Mouse (Mus musculus): ENCODE data around the gene Lcn2. TPM values are rescaled to one million over a fixed set of nuclear protein-coding genes. Genes with fewer than 3 reads are reported as not detected.

The Lcn2 gene
- polyA plus RNA-seq, 1 experiment from 2014 or later, result 0.19 TPM

DNA sequence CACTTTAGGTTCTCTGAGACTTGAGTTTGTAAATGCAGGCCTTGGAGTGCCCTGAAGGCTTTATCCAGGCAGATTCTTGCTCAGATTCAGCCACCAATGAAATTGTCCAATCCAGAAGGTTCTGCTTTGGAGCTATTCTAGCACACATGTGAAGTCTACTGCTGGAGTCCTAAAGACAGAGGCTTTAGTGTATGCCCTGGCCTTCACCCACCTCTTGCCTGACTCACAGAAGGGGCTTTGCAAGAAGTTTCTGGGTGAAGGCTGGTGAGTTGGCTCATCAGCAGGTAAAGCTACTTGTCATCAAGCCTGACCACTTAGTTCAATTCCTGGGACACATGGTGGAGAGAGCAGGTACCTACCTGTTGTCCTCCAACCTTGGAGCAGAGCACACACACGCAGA lies 38.1 kb upstream of the Lcn2 start:
- WGBS, result 96% methylated on average over 1 of the region's 1 CpGs
- H3K36me3 ChIP-seq (ENCODE audit: control insufficient read depth, insufficient read depth, low read length), result no peaks in the 10 kb centered on the region
- H3K27ac ChIP-seq (ENCODE audit: low read depth, low read length), result no peak overlapping the region
- no peak overlapping the region for H3K4me3 ChIP-seq (ENCODE audit: low read depth, low read length)
- no peak for ATAC-seq (ENCODE audit: low FRiP score)
- no peaks in the 10 kb centered on the region for H3K27me3 ChIP-seq (ENCODE audit: control insufficient read depth, insufficient read depth, low read length)
- H3K4me1 ChIP-seq (replicated peaks; ENCODE audit: control insufficient read depth, insufficient read depth, low read length), result peaks cover 10% of the 10 kb centered on the region
- no peaks in the 10 kb centered on the region for H3K9me3 ChIP-seq (ENCODE audit: control insufficient read depth, low read length)
- no peak overlapping the region for H3K4me2 ChIP-seq (replicated peaks; ENCODE audit: low read depth, low read length)
- H3K9ac ChIP-seq (ENCODE audit: low read depth, low read length), result no peak overlapping the region
- no peak for DNase-seq (ENCODE audit: low spot score)

DNA sequence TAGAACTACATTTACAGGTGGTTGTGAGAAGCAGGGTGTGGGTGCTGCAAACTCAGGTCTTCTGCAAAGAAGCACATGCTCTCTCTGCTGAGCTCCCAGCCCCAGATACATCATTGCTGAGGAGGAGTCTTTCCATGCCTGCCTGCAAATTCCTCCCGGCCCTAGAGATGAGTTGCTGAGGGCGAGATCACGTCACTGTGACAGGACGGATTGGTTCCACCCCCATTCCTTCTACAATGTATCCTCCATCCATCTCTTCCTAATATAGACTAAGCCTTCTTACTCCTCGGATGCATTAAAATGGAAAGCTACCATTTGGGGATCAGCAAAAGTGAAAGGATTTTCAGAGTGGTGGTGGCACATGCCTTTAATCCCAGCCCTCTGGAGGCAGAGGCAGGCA lies 37.5 kb upstream of the Lcn2 start:
- no peak for DNase-seq (ENCODE audit: low spot score)
- no peaks in the 10 kb centered on the region for H3K9me3 ChIP-seq (ENCODE audit: control insufficient read depth, low read length)
- no peak overlapping the region for H3K27ac ChIP-seq (ENCODE audit: low read depth, low read length)
- no peak for ATAC-seq (ENCODE audit: low FRiP score)
- H3K4me1 ChIP-seq (replicated peaks; ENCODE audit: control insufficient read depth, insufficient read depth, low read length), result peaks cover 10% of the 10 kb centered on the region
- H3K27me3 ChIP-seq (ENCODE audit: control insufficient read depth, insufficient read depth, low read length), result no peaks in the 10 kb centered on the region
- no peak overlapping the region for H3K4me2 ChIP-seq (replicated peaks; ENCODE audit: low read depth, low read length)
- no peaks in the 10 kb centered on the region for H3K36me3 ChIP-seq (ENCODE audit: control insufficient read depth, insufficient read depth, low read length)
- WGBS, result 87% methylated on average over 5 of the region's 5 CpGs
- H3K9ac ChIP-seq (ENCODE audit: low read depth, low read length), result no peak overlapping the region
- no peak overlapping the region for H3K4me3 ChIP-seq (ENCODE audit: low read depth, low read length)

DNA sequence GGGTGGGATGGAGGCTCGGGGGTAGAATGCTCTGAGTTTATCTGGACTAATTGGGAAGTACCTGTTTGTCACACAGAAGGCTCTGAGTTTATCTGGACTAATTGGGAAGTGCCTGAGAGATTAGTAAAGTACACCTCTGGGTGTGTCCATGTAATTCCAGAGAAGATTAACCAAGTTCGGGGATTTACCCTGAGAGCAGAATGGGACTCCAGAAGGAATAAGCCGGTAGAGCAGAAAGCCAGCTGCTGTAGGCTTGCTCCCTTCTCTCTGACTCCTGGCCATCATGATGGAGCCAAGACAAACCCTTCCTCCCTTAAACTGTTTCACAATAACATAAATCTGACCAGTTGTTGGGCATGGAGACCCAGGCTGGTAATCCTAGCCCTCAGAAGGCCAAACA lies 36.7 kb upstream of the Lcn2 start:
- Histone ChIP-seq H3K9ac (ENCODE audit: low read depth, low read length) (no peak overlapping the region), H3K27ac (ENCODE audit: low read depth, low read length) (peak overlapping the region; percentile 67), H3K4me2 (replicated peaks; ENCODE audit: low read depth, low read length) (no peak overlapping the region), H3K9me3 (ENCODE audit: control insufficient read depth, low read length) (no peaks in the 10 kb centered on the region), H3K4me1 (replicated peaks; ENCODE audit: control insufficient read depth, insufficient read depth, low read length) (peaks cover 7% of the 10 kb centered on the region), H3K27me3 (ENCODE audit: control insufficient read depth, insufficient read depth, low read length) (no peaks in the 10 kb centered on the region), H3K4me3 (ENCODE audit: low read depth, low read length) (no peak overlapping the region), H3K36me3 (ENCODE audit: control insufficient read depth, insufficient read depth, low read length) (no peaks in the 10 kb centered on the region; the same call in 1 of the 2 replicates)
- 70% methylated on average over 3 of the region's 3 CpGs for WGBS
- DNase-seq (ENCODE audit: low spot score), result no peak
- ATAC-seq (ENCODE audit: low FRiP score), result no peak

DNA sequence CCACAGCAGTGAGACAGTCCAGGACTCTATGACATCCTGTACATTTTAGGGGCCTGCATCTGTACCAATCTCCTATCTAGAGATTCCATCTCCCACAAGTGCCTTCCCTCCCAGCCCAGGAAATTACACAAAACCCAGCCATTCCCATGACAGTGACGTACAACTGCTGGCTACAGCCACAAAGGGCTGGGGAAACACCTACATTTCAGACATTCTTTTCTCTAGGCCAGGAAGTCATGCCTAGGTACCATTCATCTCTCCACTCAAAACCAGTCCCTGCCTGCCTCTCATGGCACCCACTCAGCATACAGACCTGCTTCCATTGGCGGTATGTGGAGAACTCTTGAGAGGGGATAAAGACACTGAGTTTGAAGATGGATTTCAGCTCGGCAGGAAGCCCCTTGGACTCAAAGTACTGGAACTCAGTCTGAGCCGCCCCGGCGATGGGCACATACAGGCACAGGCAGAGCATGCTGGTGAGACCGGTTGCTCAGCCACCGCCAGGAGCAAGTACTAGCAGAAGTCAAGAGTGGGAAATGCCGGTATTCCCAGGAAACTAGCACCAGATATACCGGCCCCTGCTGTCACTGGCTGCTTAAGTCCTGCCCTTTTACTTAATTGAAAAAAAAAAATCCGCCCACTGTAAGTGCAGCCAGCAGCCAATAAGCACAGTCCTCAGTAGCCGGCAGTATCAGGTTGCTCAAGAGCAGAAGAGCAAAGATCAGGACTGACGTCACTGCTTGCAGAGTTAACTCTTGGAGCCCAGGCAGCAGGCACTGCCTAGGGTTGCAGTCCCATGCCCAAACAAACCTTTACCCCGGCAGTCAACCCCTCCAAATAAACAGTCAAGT lies 35.7 kb upstream of the Lcn2 start:
- ATAC-seq (ENCODE audit: low FRiP score), result peak; percentile 84
- H3K4me1 ChIP-seq (replicated peaks; ENCODE audit: control insufficient read depth, insufficient read depth, low read length), result peaks cover 7% of the 10 kb centered on the region
- H3K9ac ChIP-seq (ENCODE audit: low read depth, low read length), result peak overlapping the region; percentile 38
- H3K4me2 ChIP-seq (replicated peaks; ENCODE audit: low read depth, low read length), result peak overlapping the region; percentile 69
- peaks cover 4% of the 10 kb centered on the region; the same call in 1 of the 2 replicates for H3K36me3 ChIP-seq (ENCODE audit: control insufficient read depth, insufficient read depth, low read length)
- WGBS, result 3% methylated on average over 14 of the region's 14 CpGs
- peak overlapping the region; percentile 67 for H3K27ac ChIP-seq (ENCODE audit: low read depth, low read length)
- H3K27me3 ChIP-seq (ENCODE audit: control insufficient read depth, insufficient read depth, low read length), result no peaks in the 10 kb centered on the region
- DNase-seq (ENCODE audit: low spot score), result peak; percentile 77
- H3K4me3 ChIP-seq (ENCODE audit: low read depth, low read length), result peak overlapping the region; percentile 32
- H3K9me3 ChIP-seq (ENCODE audit: control insufficient read depth, low read length), result no peaks in the 10 kb centered on the region

DNA sequence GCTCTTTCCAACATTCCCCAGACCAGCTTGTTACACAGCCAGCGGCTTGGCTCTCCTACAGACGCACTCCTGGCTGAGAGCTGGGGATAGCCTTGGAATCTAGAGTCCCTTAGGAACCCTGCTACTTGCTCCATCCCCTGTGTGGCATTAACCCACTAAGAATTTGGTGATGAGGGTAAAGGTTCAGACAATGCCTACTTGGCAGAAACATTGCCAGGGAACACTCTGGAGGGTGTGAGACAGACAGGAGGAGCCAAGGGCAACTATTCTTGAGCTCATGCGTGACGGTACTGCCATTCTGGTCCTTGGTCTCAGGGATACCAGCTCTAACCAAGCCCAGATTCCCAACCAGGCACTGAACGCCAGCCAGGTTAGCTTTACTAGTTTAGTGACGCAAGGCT lies 33.8 kb upstream of the Lcn2 start:
- no peak overlapping the region for H3K4me2 ChIP-seq (replicated peaks; ENCODE audit: low read depth, low read length)
- no peak overlapping the region for H3K27ac ChIP-seq (ENCODE audit: low read depth, low read length)
- H3K27me3 ChIP-seq (ENCODE audit: control insufficient read depth, insufficient read depth, low read length), result no peaks in the 10 kb centered on the region
- no peak overlapping the region for H3K9ac ChIP-seq (ENCODE audit: low read depth, low read length)
- no peak for ATAC-seq (ENCODE audit: low FRiP score)
- DNase-seq (ENCODE audit: low spot score), result no peak
- peaks cover 6% of the 10 kb centered on the region; the same call in 1 of the 2 replicates for H3K36me3 ChIP-seq (ENCODE audit: control insufficient read depth, insufficient read depth, low read length)
- no peak overlapping the region for H3K4me3 ChIP-seq (ENCODE audit: low read depth, low read length)
- 95% methylated on average over 6 of the region's 6 CpGs for WGBS
- peaks cover 7% of the 10 kb centered on the region for H3K4me1 ChIP-seq (replicated peaks; ENCODE audit: control insufficient read depth, insufficient read depth, low read length)
- no peaks in the 10 kb centered on the region for H3K9me3 ChIP-seq (ENCODE audit: control insufficient read depth, low read length)

DNA sequence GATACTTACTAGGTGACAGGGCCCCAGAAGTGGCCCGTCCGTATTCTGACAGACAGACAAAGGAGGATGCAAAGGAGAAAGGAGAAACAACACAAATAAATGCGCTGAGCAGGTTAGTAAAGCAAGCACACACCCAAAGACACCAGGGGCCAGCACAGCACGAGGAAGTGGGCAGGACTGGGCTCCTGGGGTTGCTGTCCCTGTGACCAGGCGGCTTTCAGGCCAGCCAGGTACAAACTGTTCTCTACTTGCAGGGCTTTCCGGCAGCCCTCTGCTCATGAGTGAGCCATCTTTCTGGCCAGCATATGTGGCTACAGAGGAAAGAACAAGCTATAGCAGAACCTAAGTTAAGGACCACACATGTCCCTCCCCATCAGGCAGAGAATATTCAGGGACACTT lies 32.6 kb upstream of the Lcn2 start:
- ATAC-seq (ENCODE audit: low FRiP score) (no peak), DNase-seq (ENCODE audit: low spot score) (no peak)
- H3K36me3 ChIP-seq (ENCODE audit: control insufficient read depth, insufficient read depth, low read length), result peaks cover 9% of the 10 kb centered on the region
- H3K4me3 ChIP-seq (ENCODE audit: low read depth, low read length), result no peak overlapping the region
- WGBS, result 85% methylated on average over 6 of the region's 6 CpGs
- H3K4me1 ChIP-seq (replicated peaks; ENCODE audit: control insufficient read depth, insufficient read depth, low read length), result peaks cover 7% of the 10 kb centered on the region
- H3K27me3 ChIP-seq (ENCODE audit: control insufficient read depth, insufficient read depth, low read length), result no peaks in the 10 kb centered on the region
- H3K27ac ChIP-seq (ENCODE audit: low read depth, low read length), result no peak overlapping the region
- H3K9me3 ChIP-seq (ENCODE audit: control insufficient read depth, low read length), result no peaks in the 10 kb centered on the region
- no peak overlapping the region for H3K9ac ChIP-seq (ENCODE audit: low read depth, low read length)
- H3K4me2 ChIP-seq (replicated peaks; ENCODE audit: low read depth, low read length), result no peak overlapping the region

DNA sequence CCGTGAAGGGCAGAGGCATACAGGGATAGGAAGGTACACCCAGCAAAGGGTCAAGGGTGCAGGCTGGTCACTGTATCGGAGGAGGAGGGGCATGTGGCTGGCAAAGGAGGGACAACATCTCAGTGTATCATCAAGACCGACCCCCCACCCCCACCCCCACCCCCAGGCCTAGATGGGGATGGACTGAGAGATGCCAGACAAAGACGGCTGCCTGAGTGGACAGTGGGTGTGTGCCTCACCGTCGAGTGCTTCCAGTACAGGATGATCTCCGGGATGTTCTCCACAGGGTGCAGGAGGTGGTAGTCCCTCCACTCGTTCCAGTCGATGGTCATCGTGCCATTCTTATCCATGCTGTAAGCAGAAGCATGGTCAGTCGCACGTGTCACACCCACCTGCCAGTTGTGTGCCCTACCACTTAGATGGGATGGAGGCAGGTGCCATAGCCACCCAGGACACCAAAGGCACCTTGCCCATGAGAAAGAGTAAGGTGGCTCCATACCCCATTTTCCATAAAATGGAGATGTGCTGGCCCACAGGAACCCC lies 32.1 kb upstream of the Lcn2 start:
- 91% methylated on average over 12 of the region's 12 CpGs for WGBS
- no peak overlapping the region for H3K4me3 ChIP-seq (ENCODE audit: low read depth, low read length)
- H3K4me2 ChIP-seq (replicated peaks; ENCODE audit: low read depth, low read length), result no peak overlapping the region
- H3K9ac ChIP-seq (ENCODE audit: low read depth, low read length), result no peak overlapping the region
- H3K9me3 ChIP-seq (ENCODE audit: control insufficient read depth, low read length), result no peaks in the 10 kb centered on the region
- ATAC-seq (ENCODE audit: low FRiP score) (no peak), DNase-seq (ENCODE audit: low spot score) (no peak)
- peaks cover 11% of the 10 kb centered on the region for H3K36me3 ChIP-seq (ENCODE audit: control insufficient read depth, insufficient read depth, low read length)
- no peaks in the 10 kb centered on the region for H3K27me3 ChIP-seq (ENCODE audit: control insufficient read depth, insufficient read depth, low read length)
- H3K27ac ChIP-seq (ENCODE audit: low read depth, low read length), result no peak overlapping the region
- peaks cover 7% of the 10 kb centered on the region for H3K4me1 ChIP-seq (replicated peaks; ENCODE audit: control insufficient read depth, insufficient read depth, low read length)

DNA sequence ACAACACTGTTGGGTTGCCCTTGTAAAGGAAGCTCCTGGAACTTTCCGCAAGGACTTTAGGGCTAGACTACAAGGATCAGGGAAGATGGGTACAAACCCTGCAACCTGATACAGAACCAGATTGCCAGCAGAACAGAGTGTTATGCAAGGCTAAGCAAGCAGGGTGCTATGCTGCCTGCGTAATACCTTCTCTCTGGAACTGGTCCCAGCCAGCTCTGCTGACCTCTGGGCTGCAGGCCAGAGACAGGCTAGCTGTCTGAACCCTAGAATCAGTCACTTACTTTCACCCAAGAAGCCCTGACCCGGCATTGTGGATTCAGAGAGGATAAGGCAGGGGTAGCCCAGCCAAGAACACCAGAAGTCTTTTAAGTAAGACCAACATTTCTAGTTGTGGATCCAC lies 31.3 kb upstream of the Lcn2 start:
- Histone ChIP-seq H3K4me3 (ENCODE audit: low read depth, low read length) (no peak overlapping the region), H3K27ac (ENCODE audit: low read depth, low read length) (no peak overlapping the region), H3K27me3 (ENCODE audit: control insufficient read depth, insufficient read depth, low read length) (no peaks in the 10 kb centered on the region), H3K36me3 (ENCODE audit: control insufficient read depth, insufficient read depth, low read length) (peaks cover 12% of the 10 kb centered on the region), H3K9me3 (ENCODE audit: control insufficient read depth, low read length) (no peaks in the 10 kb centered on the region), H3K4me2 (replicated peaks; ENCODE audit: low read depth, low read length) (no peak overlapping the region), H3K9ac (ENCODE audit: low read depth, low read length) (no peak overlapping the region), H3K4me1 (replicated peaks; ENCODE audit: control insufficient read depth, insufficient read depth, low read length) (peaks cover 7% of the 10 kb centered on the region)
- ATAC-seq (ENCODE audit: low FRiP score) (no peak), DNase-seq (ENCODE audit: low spot score) (no peak)
- WGBS, result 90% methylated on average over 3 of the region's 3 CpGs

All from hindbrain, embryonic 11.5 days (tissue).